Mouse (Mus musculus): Measurements from ENCODE around the gene Slc25a30. TPM values are rescaled to one million over a fixed set of nuclear protein-coding genes. Genes with fewer than 3 reads are reported as not detected.
"Not testable (repeated sequence)": the region's sequence is repeated elsewhere in the genome, so short reads cannot be mapped to it uniquely, and the experiment has no call there.

Slc25a30 gene
- polyA plus RNA-seq (2015; fragmentation: Nextera tagmentation; extraction: Ambion mirVana) = 5.7 and 5.8 TPM in 2 replicates

DNA sequence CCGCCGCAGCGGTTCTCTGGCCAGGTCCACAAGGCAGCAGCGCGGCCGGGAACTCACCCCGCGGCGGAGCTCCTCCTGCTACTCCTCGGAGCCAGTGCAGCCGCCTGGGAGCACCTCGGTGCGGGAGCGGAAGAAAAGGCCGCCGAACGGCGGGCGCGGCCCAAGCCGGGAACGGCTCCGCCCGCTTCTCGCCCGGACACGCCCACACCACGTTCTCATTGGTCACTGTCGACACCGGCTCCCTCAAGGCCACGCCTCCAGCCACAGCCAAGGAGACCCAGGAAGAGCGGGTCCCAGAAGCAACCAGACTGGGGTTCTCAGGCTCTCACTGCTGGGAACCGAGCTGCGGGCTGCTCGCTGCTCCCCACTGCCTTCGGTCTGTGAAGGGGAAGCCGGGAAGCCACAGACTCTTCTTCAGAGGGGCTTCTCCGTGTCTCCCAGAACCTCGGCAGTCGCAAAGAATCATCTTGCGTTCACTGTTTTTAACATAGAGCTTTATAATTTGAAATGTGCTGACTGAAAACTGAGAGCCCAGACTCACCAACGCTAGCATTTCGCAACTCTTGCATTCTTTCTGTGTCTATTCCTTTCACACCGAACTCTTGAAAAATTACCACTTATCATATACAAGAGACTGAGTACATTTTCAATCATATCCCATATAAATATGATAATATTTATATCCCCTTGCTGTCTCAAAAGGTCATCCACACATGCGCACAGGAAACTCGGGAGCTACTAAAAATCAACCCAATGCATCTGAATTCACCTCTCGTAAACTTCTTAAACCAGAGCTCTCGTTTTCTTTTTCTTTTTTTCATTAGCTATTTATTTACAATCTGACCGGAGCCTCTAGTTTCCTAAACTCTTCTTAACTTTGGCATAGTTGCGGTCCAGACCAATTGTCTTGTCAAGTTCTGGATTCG lies at the start of gene Slc25a30:
TSS of gene Slc25a30 (minus strand) at position 170 of the 926 bp plus-strand sequence.
- H3K4me1 ChIP-seq (ENCODE audit: control insufficient read depth, insufficient read depth, low read length) = peaks cover 12% of the 10 kb centered on the region
- no peaks in the 10 kb centered on the region for H3K9me3 ChIP-seq (replicated peaks; ENCODE audit: control insufficient read depth, low read length)
- no peaks in the 10 kb centered on the region for H3K27me3 ChIP-seq (ENCODE audit: control insufficient read depth, insufficient read depth, low read length)
- ATAC-seq (replicated peaks; ENCODE audit: extremely low read depth, insufficient read depth, low FRiP score) = peak; percentile 99
- H3K36me3 ChIP-seq (ENCODE audit: control insufficient read depth, insufficient read depth) = no peaks in the 10 kb centered on the region
- H3K27ac ChIP-seq (ENCODE audit: low read length) = peak within 1 kb of the TSS; percentile 82
- 6% methylated on average over 51 of the region's 51 CpGs for WGBS
- peak within 1 kb of the TSS; percentile 79 for H3K9ac ChIP-seq (ENCODE audit: low read length)
- H3K4me3 ChIP-seq (ENCODE audit: low read length) = peak within 1 kb of the TSS; percentile 64
- peak within 1 kb of the TSS; percentile 66 for H3K4me2 ChIP-seq (ENCODE audit: low read depth, low read length)

DNA sequence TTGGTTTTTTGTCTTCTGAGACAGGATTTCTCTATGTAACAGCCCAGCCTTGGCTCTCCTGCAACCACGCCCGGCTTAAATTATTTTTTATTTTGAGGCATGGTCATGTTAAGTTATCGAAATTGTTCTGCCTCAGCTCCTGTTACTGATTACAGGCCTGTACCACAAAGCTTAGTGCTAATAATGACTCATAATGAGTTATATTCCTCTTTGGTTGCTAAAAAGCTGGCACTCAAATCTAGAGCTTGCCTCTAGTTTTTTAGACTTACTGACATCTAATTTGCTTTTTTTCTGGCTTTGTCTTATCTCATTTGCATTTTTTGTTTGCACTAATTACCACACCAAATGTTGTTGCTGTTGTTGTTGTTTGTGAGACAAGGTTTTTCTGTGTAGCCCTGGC lies 49.7 kb upstream of the Slc25a30 start:
- Histone ChIP-seq H3K27ac (ENCODE audit: low read length) (peak overlapping the region; percentile 86), H3K27me3 (ENCODE audit: control insufficient read depth, insufficient read depth, low read length) (no peaks in the 10 kb centered on the region), H3K4me1 (ENCODE audit: control insufficient read depth, insufficient read depth, low read length) (peaks cover 24% of the 10 kb centered on the region), H3K4me2 (ENCODE audit: low read depth, low read length) (peak overlapping the region; percentile 38; the same call in 1 of the 2 replicates), H3K4me3 (ENCODE audit: low read length) (no peak overlapping the region), H3K9me3 (replicated peaks; ENCODE audit: control insufficient read depth, low read length) (no peaks in the 10 kb centered on the region), H3K36me3 (ENCODE audit: control insufficient read depth, insufficient read depth) (no peaks in the 10 kb centered on the region), H3K9ac (ENCODE audit: low read length) (no peak overlapping the region)
- ATAC-seq (replicated peaks; ENCODE audit: extremely low read depth, insufficient read depth, low FRiP score) = no peak
- WGBS = 84% methylated on average over 3 of the region's 3 CpGs

DNA sequence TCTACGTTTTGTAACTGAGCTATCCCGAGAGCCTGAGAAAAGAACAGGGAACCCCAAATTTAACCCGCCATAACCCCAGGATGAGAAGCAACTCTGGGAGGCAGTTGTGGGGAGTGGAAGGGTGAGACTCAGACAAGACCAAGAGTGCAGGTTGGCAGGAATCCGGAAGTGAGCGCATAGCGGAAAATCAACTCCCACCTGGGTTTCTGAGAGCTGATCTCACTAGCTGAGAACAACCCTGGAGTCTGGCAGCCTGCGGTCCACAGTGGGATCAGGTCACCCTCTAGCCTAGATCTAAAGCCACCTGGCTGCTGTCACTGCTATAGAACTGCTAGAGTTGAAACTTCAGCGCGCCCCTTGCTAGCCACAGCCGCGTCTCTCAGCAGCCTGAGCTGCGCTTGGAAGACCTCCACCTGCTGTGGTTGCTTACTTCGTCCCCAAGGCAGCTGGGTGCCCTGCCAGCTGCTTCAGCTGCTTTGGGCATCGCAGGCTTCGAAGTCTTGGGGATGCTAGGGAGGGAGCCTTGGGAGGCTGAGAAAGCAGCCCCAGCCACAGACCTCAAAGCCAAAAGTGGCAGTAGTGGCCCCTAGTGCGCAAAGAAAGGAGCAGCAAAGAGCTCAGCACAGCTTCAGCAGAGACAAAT lies 48.0 kb upstream of the Slc25a30 start:
- Histone ChIP-seq H3K9me3 (replicated peaks; ENCODE audit: control insufficient read depth, low read length) (no peaks in the 10 kb centered on the region), H3K27ac (ENCODE audit: low read length) (peak overlapping the region; percentile 93), H3K4me3 (ENCODE audit: low read length) (peak overlapping the region; percentile 61), H3K4me1 (ENCODE audit: control insufficient read depth, insufficient read depth, low read length) (peaks cover 24% of the 10 kb centered on the region), H3K9ac (ENCODE audit: low read length) (peak overlapping the region; percentile 93), H3K36me3 (ENCODE audit: control insufficient read depth, insufficient read depth) (no peaks in the 10 kb centered on the region), H3K4me2 (ENCODE audit: low read depth, low read length) (peak overlapping the region; percentile 99), H3K27me3 (ENCODE audit: control insufficient read depth, insufficient read depth, low read length) (no peaks in the 10 kb centered on the region)
- ATAC-seq (replicated peaks; ENCODE audit: extremely low read depth, insufficient read depth, low FRiP score) = peak; percentile 53
- under 1% methylated on average over 16 of the region's 16 CpGs for WGBS

DNA sequence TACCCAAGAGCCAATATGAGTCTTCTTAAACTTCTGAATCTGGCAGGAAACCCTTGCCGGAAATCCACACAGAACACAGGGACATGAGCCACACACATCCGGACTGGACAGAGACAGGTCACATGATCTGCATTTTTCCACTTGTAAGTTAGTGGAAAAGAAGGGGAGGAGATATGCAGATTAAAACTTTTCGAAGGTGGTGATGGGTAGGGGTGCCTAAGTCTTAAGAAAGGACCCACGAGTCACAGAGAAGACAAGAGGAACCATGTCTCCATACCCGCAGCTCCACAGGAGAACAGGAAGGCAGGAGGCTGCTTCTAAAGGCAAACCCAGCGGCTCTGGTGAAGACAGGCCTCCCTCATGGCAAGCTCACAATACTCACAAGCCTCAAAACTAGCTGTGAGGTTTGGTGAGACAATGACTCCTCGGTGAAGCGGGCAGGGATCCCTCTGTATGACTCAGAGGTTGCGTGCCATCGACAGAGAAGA lies 47.5 kb upstream of the Slc25a30 start:
- H3K36me3 ChIP-seq (ENCODE audit: control insufficient read depth, insufficient read depth) = no peaks in the 10 kb centered on the region
- peak overlapping the region; percentile 93 for H3K27ac ChIP-seq (ENCODE audit: low read length)
- WGBS = 0% methylated on average over 10 of the region's 10 CpGs
- H3K27me3 ChIP-seq (ENCODE audit: control insufficient read depth, insufficient read depth, low read length) = no peaks in the 10 kb centered on the region
- no peaks in the 10 kb centered on the region for H3K9me3 ChIP-seq (replicated peaks; ENCODE audit: control insufficient read depth, low read length)
- peaks cover 24% of the 10 kb centered on the region for H3K4me1 ChIP-seq (ENCODE audit: control insufficient read depth, insufficient read depth, low read length)
- peak overlapping the region; percentile 99 for H3K4me2 ChIP-seq (ENCODE audit: low read depth, low read length)
- H3K9ac ChIP-seq (ENCODE audit: low read length) = peak overlapping the region; percentile 93
- ATAC-seq (replicated peaks; ENCODE audit: extremely low read depth, insufficient read depth, low FRiP score) = peak; percentile 86
- peak overlapping the region; percentile 61 for H3K4me3 ChIP-seq (ENCODE audit: low read length)

- H3K4me2 ChIP-seq (ENCODE audit: low read depth, low read length) = peak overlapping the region; percentile 99
- no peaks in the 10 kb centered on the region for H3K36me3 ChIP-seq (ENCODE audit: control insufficient read depth, insufficient read depth)
- peak overlapping the region; percentile 93 for H3K27ac ChIP-seq (ENCODE audit: low read length)
- H3K9ac ChIP-seq (ENCODE audit: low read length) = peak overlapping the region; percentile 73
- peak overlapping the region; percentile 61 for H3K4me3 ChIP-seq (ENCODE audit: low read length)
- WGBS = 10% methylated on average over 12 of the region's 12 CpGs
- H3K9me3 ChIP-seq (replicated peaks; ENCODE audit: control insufficient read depth, low read length) = no peaks in the 10 kb centered on the region
- peaks cover 30% of the 10 kb centered on the region for H3K4me1 ChIP-seq (ENCODE audit: control insufficient read depth, insufficient read depth, low read length)
- peak; percentile 14 for ATAC-seq (replicated peaks; ENCODE audit: extremely low read depth, insufficient read depth, low FRiP score)
- H3K27me3 ChIP-seq (ENCODE audit: control insufficient read depth, insufficient read depth, low read length) = no peaks in the 10 kb centered on the region
Observed at GRCm38 (mm10) chr14:75833546-75834250, 46.9 kb upstream of the Slc25a30 start.

GRCm38 (mm10) chr14:75832982-75833381 lies 46.1 kb upstream of the Slc25a30 start:
- no peak for ATAC-seq (replicated peaks; ENCODE audit: extremely low read depth, insufficient read depth, low FRiP score)
- H3K4me2 ChIP-seq (ENCODE audit: low read depth, low read length) = peak overlapping the region; percentile 99
- H3K9ac ChIP-seq (ENCODE audit: low read length) = peak overlapping the region; percentile 73
- H3K27me3 ChIP-seq (ENCODE audit: control insufficient read depth, insufficient read depth, low read length) = no peaks in the 10 kb centered on the region
- H3K36me3 ChIP-seq (ENCODE audit: control insufficient read depth, insufficient read depth) = no peaks in the 10 kb centered on the region
- H3K27ac ChIP-seq (ENCODE audit: low read length) = peak overlapping the region; percentile 93
- H3K4me1 ChIP-seq (ENCODE audit: control insufficient read depth, insufficient read depth, low read length) = peaks cover 36% of the 10 kb centered on the region
- H3K9me3 ChIP-seq (replicated peaks; ENCODE audit: control insufficient read depth, low read length) = no peaks in the 10 kb centered on the region
- H3K4me3 ChIP-seq (ENCODE audit: low read length) = no peak overlapping the region; the same call in 1 of the 2 replicates
- WGBS = 53% methylated on average over 4 of the region's 4 CpGs

DNA sequence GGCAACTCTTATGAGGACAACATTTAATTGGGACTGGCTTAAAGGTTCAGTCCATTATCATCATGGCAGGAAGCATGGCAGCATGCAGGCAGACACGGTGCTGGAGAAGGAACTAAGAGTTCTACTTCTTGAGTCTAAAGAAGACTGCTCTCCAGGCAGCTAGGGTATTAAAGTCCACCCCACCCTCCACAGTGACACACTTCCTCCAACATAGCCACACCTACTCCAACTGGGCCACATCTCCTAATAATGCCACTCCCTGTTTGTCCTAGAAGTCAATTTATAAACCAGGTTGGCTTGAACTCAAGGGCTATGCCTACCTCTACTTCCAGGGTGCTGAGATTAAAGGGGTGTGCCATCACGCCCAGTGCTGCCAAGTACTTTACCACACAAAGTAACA lies 45.2 kb upstream of the Slc25a30 start:
- H3K27me3 ChIP-seq (ENCODE audit: control insufficient read depth, insufficient read depth, low read length) = no peaks in the 10 kb centered on the region
- no peaks in the 10 kb centered on the region for H3K36me3 ChIP-seq (ENCODE audit: control insufficient read depth, insufficient read depth)
- H3K4me2 ChIP-seq (ENCODE audit: low read depth, low read length) = no peak overlapping the region
- no peaks in the 10 kb centered on the region for H3K9me3 ChIP-seq (replicated peaks; ENCODE audit: control insufficient read depth, low read length)
- H3K27ac ChIP-seq (ENCODE audit: low read length) = no peak overlapping the region
- no peak for ATAC-seq (replicated peaks; ENCODE audit: extremely low read depth, insufficient read depth, low FRiP score)
- 82% methylated on average over 2 of the region's 2 CpGs for WGBS
- no peak overlapping the region for H3K4me3 ChIP-seq (ENCODE audit: low read length)
- H3K4me1 ChIP-seq (ENCODE audit: control insufficient read depth, insufficient read depth, low read length) = peaks cover 30% of the 10 kb centered on the region
- no peak overlapping the region for H3K9ac ChIP-seq (ENCODE audit: low read length)

GRCm38 (mm10) chr14:75829817-75830216 lies 43.0 kb upstream of the Slc25a30 start:
- H3K9me3 ChIP-seq (replicated peaks; ENCODE audit: control insufficient read depth, low read length); ATAC-seq (replicated peaks; ENCODE audit: extremely low read depth, insufficient read depth, low FRiP score); H3K36me3 ChIP-seq (ENCODE audit: control insufficient read depth, insufficient read depth); H3K27me3 ChIP-seq (ENCODE audit: control insufficient read depth, insufficient read depth, low read length); H3K4me3 ChIP-seq (ENCODE audit: low read length): not testable (repeated sequence)
- H3K4me2 ChIP-seq (ENCODE audit: low read depth, low read length) = peak overlapping the region; percentile 84
- H3K4me1 ChIP-seq (ENCODE audit: control insufficient read depth, insufficient read depth, low read length) = peaks cover 19% of the 10 kb centered on the region
- 0 out of 2 replicates have a peak overlapping the region, but pooled peaks have one; percentile 16 for H3K9ac ChIP-seq (ENCODE audit: low read length)
- peak overlapping the region; percentile 77; the same call in 1 of the 2 replicates for H3K27ac ChIP-seq (ENCODE audit: low read length)
- 58% methylated on average over 14 of the region's 14 CpGs for WGBS

Data from heart, embryonic 16.5 days (tissue).